Mouse (Mus musculus) cerebellum, adult 2 months (tissue): ENCODE results near the gene Alg6. TPM values are rescaled to one million over a fixed set of nuclear protein-coding genes. Genes with fewer than 3 reads are reported as not detected.
A peak's percentile ranks its signal among the peaks of the same experiment; 100 is the strongest.

Experiments
- DNase-seq, 2 experiments: peaks; one replicate each; pipeline ENCODE4 v3.0.0; 2021
- H3K27ac ChIP-seq: fragments of 200-500 bp; 2 replicates; pipeline ENCODE4 v1.5.1; 2012; ENCODE audit warnings: low read length, control low read depth, inconsistent platforms; ENCODE audit not compliant: insufficient read depth
- H3K27me3 ChIP-seq: fragments of 200-500 bp; 2 replicates; pipeline ENCODE4 v1.6.1; 2012; ENCODE audit warnings: inconsistent platforms, mild to moderate bottlenecking, low read length, moderate library complexity; ENCODE audit not compliant: control insufficient read depth, insufficient read depth
- H3K4me1 ChIP-seq: fragments of 200-500 bp; 2 replicates; pipeline ENCODE4 v1.6.1; 2011; ENCODE audit warnings: low read length; ENCODE audit not compliant: control insufficient read depth, insufficient read depth
- H3K4me3 ChIP-seq: fragments of 200-500 bp; replicated peaks from 2 replicates; pipeline ENCODE3; 2011; ENCODE audit warnings: mild to moderate bottlenecking, low read depth, low read length, control low read depth; ENCODE audit not compliant: insufficient read depth
- CTCF ChIP-seq: fragments of 200-500 bp; IDR thresholded peaks from 2 replicates; pipeline ENCODE4 v1.5.1; 2011; ENCODE audit warnings: low read depth, mild to moderate bottlenecking, control low read depth, low read length, moderate library complexity, borderline replicate concordance; ENCODE audit not compliant: insufficient read depth
- POLR2A ChIP-seq: fragments of 200-500 bp; IDR thresholded peaks from 2 replicates; pipeline ENCODE4 v1.6.1; 2011; ENCODE audit warnings: low read length, control low read depth, borderline replicate concordance; ENCODE audit not compliant: insufficient read depth
- WGBS: fragments of 180-500 bp; shearing (Covaris S2); methylation state at CpG from one replicate; pipeline ENCODE4 v1.1.7; 2018; 5-methylcytosine and 5-hydroxymethylcytosine counted together
- polyA plus RNA-seq: library from polyadenylated mRNA; depleted of rRNA; stranded (reverse); fragments of >200 nt; gene quantifications from 2 replicates; pipeline ENCODE4 v1.2.3, GENCODE M21; 2012

The Alg6 gene
- polyA plus RNA-seq, 1 experiment, result 15.1 TPM

DNA sequence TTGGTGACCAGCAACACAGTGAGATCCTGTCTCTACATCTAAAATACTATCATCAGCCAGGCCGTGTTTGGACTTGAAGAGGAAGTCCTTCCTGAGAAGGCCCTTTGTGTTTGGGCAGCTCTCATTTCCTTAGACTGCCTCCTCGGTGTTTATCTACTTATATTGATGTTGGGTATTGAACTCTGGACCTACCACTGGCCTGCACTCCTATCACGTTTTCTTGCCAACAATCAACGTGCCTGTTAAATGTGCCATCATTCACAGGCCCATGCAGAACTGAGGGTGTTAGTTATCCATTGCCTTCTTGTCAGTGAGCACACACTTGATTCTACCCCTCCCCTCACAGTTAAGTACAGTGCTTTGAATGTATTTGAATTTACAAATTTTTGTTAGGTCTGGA, 2.4 kb downstream of the Alg6 start:
- no peak overlapping the region for H3K4me3 ChIP-seq
- no peak for DNase-seq
- TF ChIP-seq POLR2A, result no peak
- no peak for TF ChIP-seq CTCF
- peaks cover 4% of the 10 kb centered on the region for H3K4me1 ChIP-seq
- 81% methylated on average over 4 of the region's 4 CpGs for whole genome bisulfite sequencing
- no peaks in the 10 kb centered on the region for H3K27me3 ChIP-seq
- no peak overlapping the region for H3K27ac ChIP-seq

DNA sequence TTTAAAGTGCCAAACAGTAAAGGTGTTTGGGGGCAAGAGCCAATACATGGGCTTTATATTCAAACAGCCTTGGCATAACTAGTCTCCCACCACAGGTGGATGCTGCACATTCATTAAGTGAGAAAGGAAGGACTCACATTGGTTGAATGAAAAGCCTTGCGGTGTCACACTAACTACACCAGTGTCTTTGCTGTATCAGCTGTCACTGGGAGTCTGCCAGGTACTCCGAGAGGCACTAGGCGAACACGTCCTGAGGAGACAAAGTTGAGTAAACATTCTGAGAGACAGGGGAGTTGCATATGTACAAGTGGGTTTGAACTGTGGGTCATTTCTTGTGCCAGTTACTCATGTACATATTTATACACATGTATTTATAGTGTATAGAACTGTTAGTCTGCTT, 8.9 kb downstream of the Alg6 start:
- DNase-seq, result no peak
- Histone ChIP-seq H3K4me3 (no peak overlapping the region), H3K27ac (no peak overlapping the region), H3K27me3 (no peaks in the 10 kb centered on the region), H3K4me1 (no peaks in the 10 kb centered on the region)
- TF ChIP-seq CTCF (no peak), POLR2A (no peak)
- 69% methylated on average over 4 of the region's 4 CpGs for WGBS

DNA sequence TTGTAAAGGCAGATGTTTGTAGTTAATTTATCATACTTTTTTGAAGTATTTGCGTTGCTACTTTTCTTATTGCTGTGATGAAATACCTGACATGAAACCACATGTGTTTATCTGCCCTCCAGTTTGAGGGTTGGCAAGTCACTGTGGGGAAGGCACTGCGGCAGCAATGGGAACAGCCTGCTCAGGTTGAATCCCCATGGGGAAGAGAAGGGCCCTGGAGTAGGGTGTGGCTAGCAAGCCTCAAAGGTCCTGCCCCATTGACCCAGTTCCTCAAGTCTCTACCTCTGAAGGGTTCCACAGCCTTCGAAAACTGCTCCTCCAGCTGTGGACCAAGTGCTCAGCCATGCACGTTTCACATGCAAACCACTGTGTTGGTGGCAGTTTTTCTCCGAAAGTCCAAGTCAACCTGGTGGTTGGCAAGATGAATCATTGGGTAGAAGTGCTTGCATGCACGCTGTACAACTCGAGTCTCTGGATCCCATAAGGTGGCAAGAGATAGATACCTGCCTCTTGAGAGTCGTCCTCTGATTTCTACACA, 10.5 kb downstream of the Alg6 start:
- H3K4me3 ChIP-seq, result no peak overlapping the region

DNA sequence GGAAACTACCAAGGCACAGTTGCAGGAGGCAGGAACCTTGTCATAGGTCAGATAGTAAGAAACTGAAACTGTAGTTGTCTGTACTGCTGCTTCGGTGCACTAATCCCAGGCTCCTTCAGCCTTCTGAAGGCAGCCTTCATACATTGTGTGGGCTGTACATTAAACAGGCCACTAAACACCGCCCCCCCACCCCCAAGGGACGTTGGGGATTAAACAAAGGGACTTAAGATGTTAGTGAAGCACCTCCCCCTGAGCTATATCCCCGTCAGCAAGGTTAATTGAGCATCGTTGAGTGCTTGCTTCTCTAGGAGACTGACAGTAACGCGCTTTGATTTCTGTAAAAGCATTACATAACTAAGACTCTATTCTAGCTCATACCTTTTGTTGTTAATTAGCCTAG, 24.4 kb downstream of the Alg6 start:
- no peak for DNase-seq
- H3K4me3 ChIP-seq, result no peak overlapping the region
- H3K27ac ChIP-seq, result no peak overlapping the region
- 64% methylated on average over 7 of the region's 7 CpGs for WGBS
- no peaks in the 10 kb centered on the region for H3K27me3 ChIP-seq
- TF ChIP-seq CTCF (no peak), POLR2A (no peak)
- no peaks in the 10 kb centered on the region for H3K4me1 ChIP-seq

More for the DNA sequence above, 10.5 kb downstream of the Alg6 start:
- WGBS, result 94% methylated on average over 8 of the region's 8 CpGs
- no peak for DNase-seq
- no peak overlapping the region for H3K27ac ChIP-seq
- H3K4me1 ChIP-seq, result no peaks in the 10 kb centered on the region
- TF ChIP-seq CTCF (no peak), POLR2A (no peak)
- H3K27me3 ChIP-seq, result no peaks in the 10 kb centered on the region

DNA sequence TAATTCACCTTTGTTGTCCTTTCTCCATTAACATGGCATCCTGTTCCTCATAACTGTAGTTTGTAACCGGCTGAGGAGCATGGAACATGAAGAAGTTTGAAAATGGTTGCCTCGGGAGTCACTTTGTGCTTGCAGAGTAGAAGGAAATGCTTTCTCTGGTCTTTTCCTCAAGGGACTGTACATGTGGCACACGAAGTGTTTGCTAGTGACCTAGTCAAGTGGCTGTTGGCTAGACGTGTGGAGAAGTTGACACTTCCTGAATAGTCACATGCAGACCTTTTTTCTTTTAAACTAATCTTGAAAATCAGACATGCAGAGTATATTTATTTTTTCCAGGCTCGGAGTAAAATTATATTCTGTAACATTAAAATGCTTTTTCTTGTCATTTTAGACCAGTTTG, 37.0 kb downstream of the Alg6 start:
- no peaks in the 10 kb centered on the region for H3K27me3 ChIP-seq
- DNase-seq, result no peak
- no peak overlapping the region for H3K4me3 ChIP-seq
- no peak overlapping the region for H3K27ac ChIP-seq
- TF ChIP-seq POLR2A, result no peak
- TF ChIP-seq CTCF, result no peak
- 88% methylated on average over 5 of the region's 5 CpGs for WGBS
- H3K4me1 ChIP-seq, result no peaks in the 10 kb centered on the region

DNA sequence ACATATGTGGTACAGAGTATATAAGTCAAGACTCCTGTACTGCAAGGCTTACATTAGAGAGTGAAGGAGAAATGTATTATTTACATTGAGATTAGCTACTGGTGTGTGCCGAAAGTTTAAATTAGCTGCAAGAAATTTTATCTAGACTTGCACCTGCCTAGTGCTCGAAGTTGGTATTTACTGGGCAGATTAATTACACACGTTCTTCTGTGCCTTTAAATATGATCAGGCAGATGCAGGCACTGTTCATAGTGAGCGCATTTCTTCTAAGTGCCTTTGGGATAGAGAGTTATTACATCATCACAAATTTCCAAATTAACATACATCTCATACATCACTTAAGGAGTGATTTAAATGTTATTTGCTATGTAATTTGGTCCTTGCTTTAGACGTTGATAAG, 50.8 kb downstream of the Alg6 start:
- H3K27me3 ChIP-seq, result no peaks in the 10 kb centered on the region
- H3K4me1 ChIP-seq, result no peaks in the 10 kb centered on the region
- H3K27ac ChIP-seq, result no peak overlapping the region
- no peak for TF ChIP-seq POLR2A
- TF ChIP-seq CTCF, result no peak
- no peak overlapping the region for H3K4me3 ChIP-seq
- DNase-seq, result no peak
- 86% methylated on average over 5 of the region's 5 CpGs for WGBS

DNA sequence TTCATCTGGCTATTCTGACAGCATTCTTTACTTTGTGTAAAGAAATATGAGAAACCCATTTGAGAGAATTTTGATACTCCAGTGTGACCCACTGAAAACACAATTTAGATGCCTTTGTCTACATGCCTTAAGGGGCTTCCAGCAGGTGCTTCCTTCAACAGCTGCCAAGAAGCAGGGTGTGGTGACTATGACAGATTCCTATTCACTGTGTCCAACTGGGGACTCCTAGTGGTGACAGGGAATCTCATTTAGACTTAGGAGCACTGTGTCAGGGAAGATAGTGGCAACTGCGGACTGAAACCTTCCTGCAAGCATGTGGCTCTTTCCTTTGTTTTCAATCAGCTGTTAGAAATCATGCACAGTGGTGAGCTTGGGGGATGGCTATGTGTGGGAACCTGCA, 51.3 kb downstream of the Alg6 start:
- WGBS, result 43% methylated on average over 1 of the region's 1 CpGs
- TF ChIP-seq CTCF (peak; percentile 36; the same call in 1 of the 2 replicates), POLR2A (no peak)
- Histone ChIP-seq H3K4me3 (no peak overlapping the region), H3K4me1 (no peaks in the 10 kb centered on the region), H3K27me3 (no peaks in the 10 kb centered on the region), H3K27ac (no peak overlapping the region)
- peak in 1 of 2 experiments; percentile 18 for DNase-seq

DNA sequence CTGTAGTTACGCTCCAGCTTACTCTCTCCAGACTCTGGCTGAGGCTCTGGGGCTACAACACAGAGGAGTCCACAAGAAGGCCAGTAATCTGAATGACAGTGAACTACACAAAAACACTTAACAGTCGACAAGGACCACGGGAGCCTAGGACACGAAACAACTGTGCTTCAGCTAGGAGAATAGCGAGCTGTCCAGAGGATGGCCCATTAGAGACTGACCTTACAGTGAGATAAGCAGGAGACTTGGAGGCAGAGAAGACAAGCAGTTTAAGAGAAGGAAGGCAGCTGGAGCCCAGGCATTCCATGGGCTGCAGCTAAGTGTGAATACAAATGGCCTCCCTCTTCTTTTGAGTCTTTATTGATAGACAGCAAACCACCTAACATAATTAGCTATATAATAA, 55.1 kb downstream of the Alg6 start:
- no peak for DNase-seq
- Histone ChIP-seq H3K4me3 (no peak overlapping the region), H3K27ac (no peak overlapping the region), H3K4me1 (no peaks in the 10 kb centered on the region), H3K27me3 (no peaks in the 10 kb centered on the region)
- 92% methylated on average over 5 of the region's 5 CpGs for WGBS
- no peak for TF ChIP-seq POLR2A
- no peak for TF ChIP-seq CTCF
